Mouse (Mus musculus): ENCODE results near the gene Mcidas. TPM values are rescaled to one million over a fixed set of nuclear protein-coding genes. Genes with fewer than 3 reads are reported as not detected.

Mcidas gene
- polyA plus RNA-seq (2015; fragmentation: Nextera tagmentation; extraction: Ambion mirVana) = 0.05 TPM in 1 of 2 replicates, not detected in the other

DNA sequence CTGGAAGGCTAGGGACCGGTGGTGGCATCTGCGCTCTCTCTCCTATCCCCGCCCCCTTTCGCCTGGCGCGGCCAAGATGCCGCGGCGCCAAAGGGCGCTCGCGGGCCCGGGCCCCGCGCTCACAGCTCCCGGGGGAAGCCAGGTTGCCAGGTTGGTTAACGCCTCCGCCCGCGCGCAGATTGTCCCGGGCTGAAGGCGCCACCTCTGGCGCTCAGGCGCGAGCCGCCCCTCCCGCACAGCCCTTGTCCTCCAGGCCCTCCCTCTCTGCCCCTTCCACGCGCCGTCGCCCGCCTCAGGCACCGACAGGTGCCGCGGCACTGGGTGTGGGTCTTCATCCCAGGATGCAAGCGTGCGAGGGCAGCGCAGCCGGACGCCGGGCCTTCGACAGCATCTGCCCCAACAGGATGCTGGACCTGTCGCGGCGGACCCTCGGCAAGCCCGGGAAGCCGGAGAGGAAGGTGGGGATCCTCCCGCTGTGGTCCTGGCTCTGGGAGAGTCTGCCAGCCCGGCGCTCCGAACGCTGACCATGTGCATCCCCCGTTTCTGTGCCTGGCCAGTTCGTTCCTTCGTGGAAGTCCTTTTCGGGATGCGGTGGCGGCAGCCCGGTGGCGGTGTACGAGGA, at the start of gene Mcidas:
TSS of gene Mcidas (plus strand) at position 315 of the 622 bp plus-strand sequence.
- Histone ChIP-seq H3K9me3 (ENCODE audit: control insufficient read depth, low read length) (no peaks in the 10 kb centered on the region), H3K4me1 (ENCODE audit: control insufficient read depth, insufficient read depth, low read length) (peaks cover 21% of the 10 kb centered on the region), H3K27ac (ENCODE audit: low read length) (no peak within 1 kb of the TSS), H3K27me3 (replicated peaks; ENCODE audit: control insufficient read depth, insufficient read depth, low read length) (peaks cover 82% of the 10 kb centered on the region), H3K4me3 (ENCODE audit: low read length) (peak within 1 kb of the TSS; percentile 41), H3K9ac (ENCODE audit: low read depth, low read length) (peak within 1 kb of the TSS; percentile 40), H3K4me2 (ENCODE audit: low read depth, low read length) (peak within 1 kb of the TSS; percentile 74), H3K36me3 (ENCODE audit: control insufficient read depth, insufficient read depth, low read length) (no peaks in the 10 kb centered on the region)
- WGBS = under 1% methylated on average over 63 of the region's 63 CpGs
- peak; percentile 39 for ATAC-seq

DNA sequence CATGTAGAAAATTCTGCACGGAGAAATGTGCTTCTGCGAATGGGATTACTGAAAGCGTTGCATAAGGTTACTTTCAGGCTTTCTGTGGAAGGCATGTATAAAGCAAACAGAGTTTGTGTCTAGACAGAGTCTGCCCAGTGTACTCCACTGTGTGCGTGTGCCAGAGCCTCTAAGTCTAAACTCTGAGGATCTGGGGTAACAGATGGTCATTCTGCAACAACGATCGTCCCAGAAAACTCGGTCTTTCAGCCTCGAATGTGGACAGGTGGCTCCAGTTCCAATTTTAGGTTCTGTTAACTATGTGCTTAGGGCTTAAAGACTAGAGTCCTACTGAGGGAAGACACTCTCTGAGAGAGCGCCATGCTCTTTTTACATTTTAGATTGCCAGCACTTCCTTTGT, 48.3 kb upstream of the Mcidas start:
- Histone ChIP-seq H3K4me3 (ENCODE audit: low read length) (no peak overlapping the region), H3K27me3 (replicated peaks; ENCODE audit: control insufficient read depth, insufficient read depth, low read length) (no peaks in the 10 kb centered on the region), H3K36me3 (ENCODE audit: control insufficient read depth, insufficient read depth, low read length) (peaks cover 11% of the 10 kb centered on the region), H3K9me3 (ENCODE audit: control insufficient read depth, low read length) (no peaks in the 10 kb centered on the region), H3K9ac (ENCODE audit: low read depth, low read length) (no peak overlapping the region), H3K4me1 (ENCODE audit: control insufficient read depth, insufficient read depth, low read length) (no peaks in the 10 kb centered on the region), H3K4me2 (ENCODE audit: low read depth, low read length) (no peak overlapping the region), H3K27ac (ENCODE audit: low read length) (no peak overlapping the region)
- WGBS = 94% methylated on average over 9 of the region's 9 CpGs
- no peak for ATAC-seq

DNA sequence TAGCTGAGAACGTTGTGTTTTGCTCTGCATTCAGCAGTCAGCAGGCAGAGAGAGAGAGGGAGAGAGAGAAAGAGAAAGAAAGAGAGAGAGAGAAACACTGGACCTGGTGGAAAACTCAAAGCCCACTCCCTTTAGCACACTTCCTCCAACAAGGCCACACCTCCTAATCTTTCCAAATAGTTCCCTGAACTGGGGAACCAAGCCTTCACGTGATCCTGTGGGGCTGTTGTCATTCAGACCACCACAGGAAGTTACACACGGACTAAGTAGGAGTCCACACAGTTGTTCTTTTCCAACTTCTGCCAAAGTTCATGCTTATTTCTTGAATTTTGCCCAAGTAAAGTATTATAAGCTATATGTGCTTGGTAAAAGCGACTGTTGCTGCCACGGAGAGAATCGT, 47.7 kb upstream of the Mcidas start:
- no peaks in the 10 kb centered on the region for H3K4me1 ChIP-seq (ENCODE audit: control insufficient read depth, insufficient read depth, low read length)
- H3K27me3 ChIP-seq (replicated peaks; ENCODE audit: control insufficient read depth, insufficient read depth, low read length) = no peaks in the 10 kb centered on the region
- no peaks in the 10 kb centered on the region for H3K9me3 ChIP-seq (ENCODE audit: control insufficient read depth, low read length)
- H3K27ac ChIP-seq (ENCODE audit: low read length) = no peak overlapping the region
- no peak for ATAC-seq
- no peak overlapping the region for H3K9ac ChIP-seq (ENCODE audit: low read depth, low read length)
- no peak overlapping the region for H3K4me3 ChIP-seq (ENCODE audit: low read length)
- no peak overlapping the region for H3K4me2 ChIP-seq (ENCODE audit: low read depth, low read length)
- H3K36me3 ChIP-seq (ENCODE audit: control insufficient read depth, insufficient read depth, low read length) = peaks cover 13% of the 10 kb centered on the region
- 85% methylated on average over 6 of the region's 6 CpGs for WGBS

DNA sequence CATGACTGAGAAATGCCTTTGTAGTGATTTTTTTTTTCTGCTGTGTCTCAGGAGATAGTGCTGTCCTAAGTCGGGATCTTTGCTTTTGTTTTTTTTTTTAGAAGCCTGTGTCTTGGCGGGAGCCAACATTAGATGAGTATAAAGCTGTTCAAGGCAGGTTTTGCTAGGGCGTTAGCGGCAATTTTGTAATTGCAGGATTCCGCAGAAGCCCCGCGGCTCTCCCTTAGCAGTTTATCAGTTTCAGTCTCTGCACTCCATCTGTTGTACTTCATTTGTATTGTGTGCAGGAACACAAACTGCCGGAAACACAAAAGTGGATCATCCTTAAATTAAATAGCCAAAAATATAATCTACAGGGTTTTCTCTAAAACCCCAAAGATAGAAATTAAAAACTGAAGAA, 39.6 kb upstream of the Mcidas start:
- ATAC-seq = no peak
- no peaks in the 10 kb centered on the region for H3K9me3 ChIP-seq (ENCODE audit: control insufficient read depth, low read length)
- H3K27me3 ChIP-seq (replicated peaks; ENCODE audit: control insufficient read depth, insufficient read depth, low read length) = no peaks in the 10 kb centered on the region
- H3K4me2 ChIP-seq (ENCODE audit: low read depth, low read length) = no peak overlapping the region
- H3K4me3 ChIP-seq (ENCODE audit: low read length) = no peak overlapping the region
- peaks cover 7% of the 10 kb centered on the region for H3K36me3 ChIP-seq (ENCODE audit: control insufficient read depth, insufficient read depth, low read length)
- no peaks in the 10 kb centered on the region for H3K4me1 ChIP-seq (ENCODE audit: control insufficient read depth, insufficient read depth, low read length)
- WGBS = 91% methylated on average over 8 of the region's 8 CpGs
- H3K27ac ChIP-seq (ENCODE audit: low read length) = no peak overlapping the region
- H3K9ac ChIP-seq (ENCODE audit: low read depth, low read length) = no peak overlapping the region

DNA sequence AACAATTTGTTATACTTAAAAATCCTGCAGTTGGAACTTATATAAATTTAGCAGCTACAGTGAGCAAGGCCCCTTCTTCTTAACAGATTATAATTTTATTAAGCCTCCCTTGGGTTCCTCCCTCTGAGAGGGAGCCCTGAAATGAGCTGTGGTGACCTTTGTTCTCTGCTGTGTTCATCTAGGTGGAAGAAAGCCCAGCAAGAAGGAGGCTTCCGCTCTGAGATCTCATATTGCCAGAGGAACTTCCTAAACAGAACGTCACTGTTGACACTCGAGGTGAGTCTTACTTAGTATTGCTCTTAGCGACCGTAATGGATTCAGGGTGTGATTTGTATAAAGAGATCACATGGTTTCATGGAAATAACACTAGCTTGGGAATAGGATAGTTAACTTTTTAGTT, 30.6 kb upstream of the Mcidas start:
- 69% methylated on average over 5 of the region's 5 CpGs for WGBS
- no peaks in the 10 kb centered on the region for H3K36me3 ChIP-seq (ENCODE audit: control insufficient read depth, insufficient read depth, low read length)

DNA sequence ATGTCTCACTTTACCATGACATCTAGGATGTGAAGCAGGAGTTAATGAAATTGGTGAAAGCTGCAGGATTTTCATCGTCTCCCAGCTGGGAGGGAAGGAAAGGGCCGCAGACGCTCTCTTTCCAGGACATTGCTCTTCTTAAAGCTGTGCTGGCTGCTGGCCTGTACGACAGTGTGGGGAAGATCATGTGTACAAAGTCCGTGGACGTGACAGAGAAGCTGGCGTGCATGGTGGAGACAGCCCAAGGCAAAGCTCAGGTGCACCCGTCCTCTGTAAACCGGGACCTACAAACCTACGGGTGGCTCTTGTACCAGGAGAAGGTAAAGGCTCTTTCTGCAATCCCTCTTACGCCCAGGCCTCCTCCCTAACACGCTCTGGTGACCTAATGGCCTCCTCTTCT, 29.2 kb upstream of the Mcidas start:
- H3K27ac ChIP-seq (ENCODE audit: low read length) = no peak overlapping the region
- WGBS = 95% methylated on average over 12 of the region's 12 CpGs
- no peaks in the 10 kb centered on the region for H3K36me3 ChIP-seq (ENCODE audit: control insufficient read depth, insufficient read depth, low read length)

More for the DNA sequence above, 30.6 kb upstream of the Mcidas start:
- Histone ChIP-seq H3K9me3 (ENCODE audit: control insufficient read depth, low read length) (no peaks in the 10 kb centered on the region), H3K4me1 (ENCODE audit: control insufficient read depth, insufficient read depth, low read length) (no peaks in the 10 kb centered on the region), H3K4me3 (ENCODE audit: low read length) (no peak overlapping the region), H3K27me3 (replicated peaks; ENCODE audit: control insufficient read depth, insufficient read depth, low read length) (no peaks in the 10 kb centered on the region), H3K4me2 (ENCODE audit: low read depth, low read length) (no peak overlapping the region), H3K27ac (ENCODE audit: low read length) (no peak overlapping the region), H3K9ac (ENCODE audit: low read depth, low read length) (no peak overlapping the region)
- ATAC-seq = no peak

DNA sequence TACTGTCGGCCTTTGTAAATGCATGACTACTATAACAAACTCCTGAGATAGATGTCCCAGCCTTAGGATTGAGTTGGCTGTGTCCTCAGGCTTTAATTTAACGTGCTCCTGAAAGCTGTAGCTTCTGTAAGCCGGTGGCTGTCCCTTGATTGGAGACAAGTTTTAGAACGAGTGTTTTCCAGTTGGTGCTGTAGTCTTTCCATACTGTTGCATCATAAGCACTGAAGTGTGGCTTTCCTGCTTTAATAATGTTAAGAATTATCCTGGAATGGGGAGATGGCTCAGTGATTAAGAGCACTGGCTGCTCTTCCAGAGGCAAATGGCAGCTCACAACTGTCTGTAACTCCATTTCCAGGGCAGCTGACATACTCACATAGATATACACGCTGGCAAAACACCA, 26.4 kb upstream of the Mcidas start:
- 94% methylated on average over 5 of the region's 5 CpGs for WGBS
- Histone ChIP-seq H3K9ac (ENCODE audit: low read depth, low read length) (no peak overlapping the region), H3K4me2 (ENCODE audit: low read depth, low read length) (no peak overlapping the region), H3K4me3 (ENCODE audit: low read length) (no peak overlapping the region), H3K36me3 (ENCODE audit: control insufficient read depth, insufficient read depth, low read length) (no peaks in the 10 kb centered on the region), H3K27ac (ENCODE audit: low read length) (no peak overlapping the region), H3K4me1 (ENCODE audit: control insufficient read depth, insufficient read depth, low read length) (no peaks in the 10 kb centered on the region), H3K27me3 (replicated peaks; ENCODE audit: control insufficient read depth, insufficient read depth, low read length) (no peaks in the 10 kb centered on the region), H3K9me3 (ENCODE audit: control insufficient read depth, low read length) (no peaks in the 10 kb centered on the region)
- ATAC-seq = no peak

More for the DNA sequence above, 29.2 kb upstream of the Mcidas start:
- H3K9me3 ChIP-seq (ENCODE audit: control insufficient read depth, low read length) = no peaks in the 10 kb centered on the region
- H3K4me1 ChIP-seq (ENCODE audit: control insufficient read depth, insufficient read depth, low read length) = no peaks in the 10 kb centered on the region
- no peak overlapping the region for H3K4me3 ChIP-seq (ENCODE audit: low read length)
- H3K4me2 ChIP-seq (ENCODE audit: low read depth, low read length) = no peak overlapping the region
- H3K9ac ChIP-seq (ENCODE audit: low read depth, low read length) = no peak overlapping the region
- no peak for ATAC-seq
- no peaks in the 10 kb centered on the region for H3K27me3 ChIP-seq (replicated peaks; ENCODE audit: control insufficient read depth, insufficient read depth, low read length)

DNA sequence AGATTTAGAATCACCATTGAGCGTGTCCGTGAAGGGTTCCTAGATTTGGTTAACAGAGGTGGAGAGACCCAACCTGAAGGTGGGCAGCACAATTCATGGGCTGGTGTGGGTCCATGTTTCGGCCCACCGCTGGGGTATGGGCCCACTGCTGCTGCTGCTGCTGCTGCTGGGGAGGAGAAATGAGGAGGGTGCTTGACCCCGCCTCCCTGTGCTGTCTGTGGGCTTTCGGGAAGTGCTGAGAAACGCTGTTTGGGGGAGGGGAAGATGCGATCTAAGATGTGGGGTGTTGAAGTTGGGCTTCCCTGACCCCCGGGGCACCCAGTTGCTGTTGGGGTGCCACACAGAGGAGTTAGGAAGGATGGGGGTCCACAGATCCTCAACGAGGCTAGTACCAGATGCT, 16.9 kb upstream of the Mcidas start:
- Histone ChIP-seq H3K36me3 (ENCODE audit: control insufficient read depth, insufficient read depth, low read length) (no peaks in the 10 kb centered on the region), H3K4me1 (ENCODE audit: control insufficient read depth, insufficient read depth, low read length) (no peaks in the 10 kb centered on the region), H3K27me3 (replicated peaks; ENCODE audit: control insufficient read depth, insufficient read depth, low read length) (peaks cover 8% of the 10 kb centered on the region), H3K27ac (ENCODE audit: low read length) (no peak overlapping the region), H3K9me3 (ENCODE audit: control insufficient read depth, low read length) (no peaks in the 10 kb centered on the region), H3K9ac (ENCODE audit: low read depth, low read length) (no peak overlapping the region), H3K4me3 (ENCODE audit: low read length) (no peak overlapping the region), H3K4me2 (ENCODE audit: low read depth, low read length) (peak overlapping the region; percentile 40; the same call in 1 of the 2 replicates)
- no peak for ATAC-seq
- 43% methylated on average over 10 of the region's 10 CpGs for WGBS

DNA sequence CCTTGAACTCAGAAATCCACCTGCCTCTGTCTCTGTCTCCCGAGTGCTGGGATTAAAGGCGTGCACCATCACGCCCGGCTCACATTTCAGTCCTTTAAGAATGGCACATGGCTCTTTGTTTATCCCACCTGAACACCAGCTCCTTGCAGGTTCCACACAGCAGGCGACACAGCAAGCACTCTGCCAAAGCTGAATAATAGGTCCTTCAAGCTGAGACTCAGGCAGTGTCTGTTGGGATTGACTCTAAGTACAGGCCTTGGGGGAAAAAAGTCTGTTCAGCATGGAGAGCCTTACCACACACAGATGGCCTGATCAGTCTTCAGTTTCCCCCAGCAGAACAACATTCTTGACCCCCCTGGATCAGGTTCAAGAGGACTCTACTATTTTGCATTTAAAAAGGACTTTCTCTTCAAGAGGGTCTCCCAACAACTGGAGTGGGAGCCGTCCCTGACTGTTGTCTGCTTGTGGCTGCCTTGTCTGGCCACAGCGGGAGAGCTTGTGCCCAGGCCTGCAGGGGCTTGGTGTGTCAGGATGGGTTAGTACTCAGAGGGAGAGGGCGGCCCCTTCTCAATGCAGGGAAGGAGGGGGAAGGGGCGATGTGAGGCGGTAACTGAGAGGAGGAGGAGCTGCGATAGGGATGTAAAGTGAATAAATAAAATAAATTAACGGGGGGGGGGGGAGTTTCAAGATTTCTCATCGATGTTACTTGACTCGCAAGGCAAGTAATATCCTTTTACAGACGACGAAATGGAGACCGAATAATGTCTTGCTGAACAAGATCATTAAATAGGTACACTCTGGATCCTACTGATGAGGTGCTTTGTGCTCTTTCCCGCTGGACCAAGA, 7.8 kb upstream of the Mcidas start:
- Histone ChIP-seq H3K36me3 (ENCODE audit: control insufficient read depth, insufficient read depth, low read length) (no peaks in the 10 kb centered on the region), H3K4me2 (ENCODE audit: low read depth, low read length) (no peak overlapping the region), H3K9ac (ENCODE audit: low read depth, low read length) (no peak overlapping the region), H3K4me3 (ENCODE audit: low read length) (no peak overlapping the region), H3K9me3 (ENCODE audit: control insufficient read depth, low read length) (no peaks in the 10 kb centered on the region), H3K27ac (ENCODE audit: low read length) (no peak overlapping the region), H3K4me1 (ENCODE audit: control insufficient read depth, insufficient read depth, low read length) (peaks cover 21% of the 10 kb centered on the region), H3K27me3 (replicated peaks; ENCODE audit: control insufficient read depth, insufficient read depth, low read length) (peaks cover 50% of the 10 kb centered on the region)
- no peak for ATAC-seq
- WGBS = 10% methylated on average over 18 of the region's 18 CpGs
